Mouse (Mus musculus) myocyte (in vitro differentiated cells): Measurements from ENCODE around the gene Gm15294.

Experiments used
- CEBPB ChIP-seq: IDR thresholded peaks from 2 replicates; pipeline ENCODE4 v1.6.1; 2011; ENCODE audit warnings: mild to moderate bottlenecking, moderate library complexity; ENCODE audit not compliant: poor library complexity, insufficient read depth, severe bottlenecking
- E2F4 ChIP-seq: IDR thresholded peaks from one replicate; pipeline ENCODE4 v1.6.1; 2011; ENCODE audit warnings: mild to moderate bottlenecking, control low read depth, moderate library complexity; ENCODE audit not compliant: insufficient read depth
- MAX ChIP-seq: IDR thresholded peaks from one replicate; pipeline ENCODE4 v1.6.1; 2011; ENCODE audit warnings: low read depth, mild to moderate bottlenecking, control low read depth
- MYOD1 ChIP-seq, 3 experiments: IDR thresholded peaks; one replicate each; pipeline ENCODE4 v1.6.1; 2011; ENCODE audit warnings: control low read depth in 2 of 3, low read depth in 2 of 3, mild to moderate bottlenecking in 2 of 3, moderate library complexity in 1 of 3; ENCODE audit not compliant: insufficient read length in 2 of 3, control insufficient read depth in 1 of 3
- MYOG ChIP-seq, 3 experiments: IDR thresholded peaks; one replicate each; pipeline ENCODE4 v1.6.1; 2011; ENCODE audit warnings: control low read depth in 2 of 3, low read depth in 2 of 3, mild to moderate bottlenecking in 2 of 3; ENCODE audit not compliant: insufficient read length in 2 of 3, control insufficient read depth in 1 of 3, insufficient read depth in 1 of 3
- POLR2A ChIP-seq: IDR thresholded peaks from one replicate; pipeline ENCODE4 v1.6.1; 2011; ENCODE audit warnings: low read depth, mild to moderate bottlenecking, control low read depth, moderate library complexity; ENCODE audit not compliant: insufficient read length
- POLR2AphosphoS2 ChIP-seq: IDR thresholded peaks from one replicate; pipeline ENCODE4 v1.6.1; 2011; ENCODE audit warnings: low read depth, control low read depth; ENCODE audit not compliant: insufficient read length
- SRF ChIP-seq: IDR thresholded peaks from one replicate; pipeline ENCODE4 v1.6.1; 2011; ENCODE audit warnings: low read depth; ENCODE audit not compliant: control insufficient read depth, insufficient read length
- TCF12 ChIP-seq: IDR thresholded peaks from one replicate; pipeline ENCODE4 v1.6.1; 2011; ENCODE audit warnings: mild to moderate bottlenecking, control low read depth; ENCODE audit not compliant: poor library complexity, insufficient read depth, severe bottlenecking
- TCF3 ChIP-seq: IDR thresholded peaks from one replicate; pipeline ENCODE4 v1.6.1; 2011; ENCODE audit warnings: low read depth, control low read depth; ENCODE audit not compliant: insufficient read length
- USF1 ChIP-seq: IDR thresholded peaks from one replicate; pipeline ENCODE4 v1.6.1; 2011; ENCODE audit warnings: low read depth, mild to moderate bottlenecking, control low read depth, moderate library complexity

- TF ChIP-seq POLR2A, result no peak
- no peak for TF ChIP-seq MAX
- no peak for TF ChIP-seq TCF12
- TF ChIP-seq USF1, result no peak
- TF ChIP-seq CEBPB, result no peak
- TF ChIP-seq TCF3, result no peak
- TF ChIP-seq POLR2AphosphoS2, result no peak
- no peak for TF ChIP-seq MYOG (IDR thresholded peaks at IDR 0.05; ENCODE audit: control insufficient read depth in 1 of 3, insufficient read depth in 1 of 3, insufficient read length in 2 of 3, low read depth in 2 of 3)
- no peak for TF ChIP-seq SRF
- TF ChIP-seq MYOD1 (IDR thresholded peaks at IDR 0.05; ENCODE audit: control insufficient read depth in 1 of 3, insufficient read length in 2 of 3, low read depth in 2 of 3), result no peak
- no peak for TF ChIP-seq E2F4
Measured at GRCm38 (mm10) chrX:141874024-141874423, 1.0 kb downstream of the Gm15294 start.
